Mouse (Mus musculus): Measurements from ENCODE around the gene Zzef1.

DNA sequence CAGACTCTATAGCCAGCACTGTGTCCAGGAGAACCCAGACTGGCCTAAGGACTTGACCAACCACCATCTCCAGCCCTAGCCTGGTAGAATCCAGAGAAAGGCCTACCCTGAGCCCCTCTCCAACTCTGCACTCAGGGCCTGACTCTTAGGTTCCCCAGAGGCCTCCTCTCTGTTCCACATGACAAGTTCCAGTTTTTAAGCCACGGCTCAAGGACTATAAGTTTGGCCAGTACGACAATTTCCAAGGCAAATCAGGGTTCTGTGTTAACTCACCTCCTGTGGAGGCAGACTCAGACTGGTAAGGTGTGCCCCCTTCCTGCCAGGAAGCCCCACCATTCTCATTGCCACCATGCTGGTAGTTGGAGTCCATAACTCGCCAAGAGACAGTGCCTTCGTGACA, 158.2 kb downstream of the Zzef1 start:
- TF ChIP-seq E2F4 (IDR thresholded peaks at IDR 0.05; ENCODE audit: insufficient read depth) (no peak), POLR2A (IDR thresholded peaks at IDR 0.05; ENCODE audit: insufficient read length, low read depth) (no peak), TCF12 (IDR thresholded peaks at IDR 0.05; ENCODE audit: insufficient read depth, poor library complexity, severe bottlenecking) (no peak), MAX (IDR thresholded peaks at IDR 0.05; ENCODE audit: low read depth) (no peak), USF1 (IDR thresholded peaks at IDR 0.05; ENCODE audit: low read depth) (no peak), MYOD1 (IDR thresholded peaks at IDR 0.05; ENCODE audit: control insufficient read depth in 1 of 3, insufficient read length in 2 of 3, low read depth in 2 of 3) (no peak), SRF (IDR thresholded peaks at IDR 0.05; ENCODE audit: control insufficient read depth, insufficient read length, low read depth) (no peak), TCF3 (IDR thresholded peaks at IDR 0.05; ENCODE audit: insufficient read length, low read depth) (no peak)

Measured in myocyte (in vitro differentiated cells).